7 mouse cellular contexts compared by ENCODE assay signal in genomic region chr13:107449598-107450179, GRCm38 (mm10).
A peak's percentile ranks its signal among the peaks of the same experiment; 100 is the strongest.
DNase-seq lines count a peak whose midpoint lies in the region; ATAC-seq and TF ChIP-seq lines count a peak whose summit lies in the region.

No protein-coding gene starts in this region.

- DNase-seq in testis, postnatal 14 days (ENCODE audit: low spot score), result peak; percentile 9
- no peak for DNase-seq in testis, postnatal 10 days (ENCODE audit: low spot score)
- DNase-seq in cerebellum, adult 2 months, result peak; percentile 83 to 92
- peak; percentile 17 to 20 for DNase-seq in gastrocnemius, postnatal 36 days
- peak; percentile 77 to 83 for DNase-seq in layer of hippocampus, adult 8-10 months (ENCODE audit: low spot score in 2 of 2)
- no peak for DNase-seq in stomach, postnatal 0 days (ENCODE audit: low spot score)

- no peak overlapping the region for H3K4me2 ChIP-seq in stomach, postnatal 0 days (replicated peaks; ENCODE audit: low read depth)

- ATAC-seq in megakaryocyte, adult 5-6 weeks (ENCODE audit: poor library complexity, severe bottlenecking), result peak; percentile 81
- ATAC-seq in stomach, postnatal 0 days (ENCODE audit: low FRiP score, low TSS enrichment), result no peak

- peaks cover 4% of the 10 kb centered on the region; the same call in 1 of the 2 replicates for H3K4me1 ChIP-seq in cerebellum, adult 2 months (ENCODE audit: control insufficient read depth, insufficient read depth, low read length)
- no peaks in the 10 kb centered on the region for H3K4me1 ChIP-seq in stomach, postnatal 0 days (replicated peaks; ENCODE audit: control insufficient read depth, insufficient read depth)

- 0 out of 2 replicates have a peak, but pooled peaks have one; percentile 8 for TF ChIP-seq POLR2A in cerebellum, adult 2 months (IDR thresholded peaks at IDR 0.05; ENCODE audit: borderline replicate concordance, insufficient read depth, low read length)

- no peak overlapping the region for H3K9ac ChIP-seq in stomach, postnatal 0 days (ENCODE audit: low read length)

- intact Hi-C loops in gastrocnemius, postnatal 36 days (cut with DNase I), result no loop called here

- TF ChIP-seq CTCF in cerebellum, adult 2 months (IDR thresholded peaks at IDR 0.05; ENCODE audit: borderline replicate concordance, insufficient read depth, low read depth, low read length), result no peak
- no peak for TF ChIP-seq CTCF in stomach, postnatal 0 days (IDR thresholded peaks at IDR 0.05; ENCODE audit: low read depth)

- no peaks in the 10 kb centered on the region for H3K27me3 ChIP-seq in cerebellum, adult 2 months (ENCODE audit: control insufficient read depth, insufficient read depth, low read length)
- H3K27me3 ChIP-seq in stomach, postnatal 0 days (ENCODE audit: control insufficient read depth, insufficient read depth, low read length), result no peaks in the 10 kb centered on the region

- WGBS in cerebellum, adult 2 months, result 2% methylated on average over 11 of the region's 11 CpGs
- 69% methylated on average over 11 of the region's 11 CpGs for WGBS in stomach, postnatal 0 days

- no peaks in the 10 kb centered on the region for H3K36me3 ChIP-seq in stomach, postnatal 0 days (ENCODE audit: control insufficient read depth, insufficient read depth, low read length)

- peak overlapping the region; percentile 47 for H3K4me3 ChIP-seq in cerebellum, adult 2 months (replicated peaks; ENCODE audit: insufficient read depth, low read depth, low read length)
- no peak overlapping the region for H3K4me3 ChIP-seq in stomach, postnatal 0 days (ENCODE audit: low read depth, low read length)

- H3K9me3 ChIP-seq in stomach, postnatal 0 days (ENCODE audit: control insufficient read depth, low read length), result no peaks in the 10 kb centered on the region

- TF ChIP-seq EP300 in stomach, postnatal 0 days (optimal IDR thresholded peaks at IDR 0.05), result no peak

- H3K27ac ChIP-seq in cerebellum, adult 2 months (ENCODE audit: insufficient read depth, low read length), result peak overlapping the region; percentile 6; the same call in 1 of the 2 replicates
- H3K27ac ChIP-seq in stomach, postnatal 0 days (replicated peaks), result no peak overlapping the region

Comparison
In these comparisons a context has a peak if more than half of its experiments do, and no peak if none do; other contexts are left out.
1. DNase-seq: peak in testis, postnatal 14 days (single experiment), cerebellum, adult 2 months (2 of 2), gastrocnemius, postnatal 36 days (2 of 2) and layer of hippocampus, adult 8-10 months (2 of 2); none in testis, postnatal 10 days (single experiment) and stomach, postnatal 0 days (single experiment).